Mouse (Mus musculus): ENCODE results near the gene Cyp2c69. TPM values are rescaled to one million over a fixed set of nuclear protein-coding genes. Genes with fewer than 3 reads are reported as not detected.

Cyp2c69 gene
- not detected for total RNA-seq (2023)

DNA sequence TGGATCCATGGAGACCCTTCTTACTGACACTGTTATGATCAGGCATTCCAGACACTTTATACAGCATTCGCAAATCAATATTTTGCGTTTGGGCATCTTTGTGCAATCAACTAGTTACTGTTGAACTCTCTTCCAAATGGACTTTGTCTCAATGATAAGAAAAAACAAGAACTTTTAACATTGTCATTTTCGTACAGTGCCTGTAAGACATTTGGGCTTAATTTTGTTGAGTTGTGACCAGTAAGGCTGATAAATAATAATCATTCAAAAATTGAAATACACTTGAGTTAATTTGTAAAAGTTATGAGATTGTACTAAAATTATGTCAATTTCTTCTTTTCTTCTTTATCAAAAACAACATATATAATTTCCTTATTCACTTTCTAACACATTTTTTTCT lies at the start of gene Cyp2c69:
TSS of gene Cyp2c69 (minus strand) at position 101 of the 400 bp plus-strand sequence.

DNA sequence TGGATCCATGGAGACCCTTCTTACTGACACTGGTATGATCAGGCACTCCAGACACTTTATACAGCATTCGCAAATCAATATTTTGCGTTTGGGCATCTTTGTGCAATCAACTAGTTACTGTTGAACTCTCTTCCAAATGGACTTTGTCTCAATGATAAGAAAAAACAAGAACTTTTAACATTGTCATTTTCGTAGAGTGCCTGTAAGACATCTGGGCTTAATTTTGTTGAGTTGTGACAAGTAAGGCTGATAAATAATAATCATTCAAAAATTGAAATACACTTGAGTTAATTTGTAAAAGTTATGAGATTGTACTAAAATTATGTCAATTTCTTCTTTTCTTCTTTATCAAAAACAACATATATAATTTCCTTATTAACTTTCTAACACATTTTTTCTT lies 73.9 kb downstream of the Cyp2c69 start, which contains the start of gene Cyp2c40:
TSS of gene Cyp2c40 (minus strand) at position 101 of the 400 bp plus-strand sequence.

Other genes with a start within 250 kb of the Cyp2c69 start
- not detected for gene Cyp2c67, start 237.7 kb downstream of the Cyp2c69 start, total RNA-seq (2023)
- gene Cyp2c68, start 145.7 kb downstream of the Cyp2c69 start, total RNA-seq (2023): not detected
- not detected for gene Cyp2c40, start 74.0 kb downstream of the Cyp2c69 start, total RNA-seq (2023)
- not detected for gene Cyp2c37, start 105.6 kb upstream of the Cyp2c69 start, total RNA-seq (2023)
- not detected for gene Cyp2c54, start 187.0 kb upstream of the Cyp2c69 start, total RNA-seq (2023)
- gene Cyp2c50, start 202.9 kb upstream of the Cyp2c69 start, total RNA-seq (2023): not detected